Comparison of ENCODE assay signal across 8 mouse cellular contexts in the genomic region with DNA sequence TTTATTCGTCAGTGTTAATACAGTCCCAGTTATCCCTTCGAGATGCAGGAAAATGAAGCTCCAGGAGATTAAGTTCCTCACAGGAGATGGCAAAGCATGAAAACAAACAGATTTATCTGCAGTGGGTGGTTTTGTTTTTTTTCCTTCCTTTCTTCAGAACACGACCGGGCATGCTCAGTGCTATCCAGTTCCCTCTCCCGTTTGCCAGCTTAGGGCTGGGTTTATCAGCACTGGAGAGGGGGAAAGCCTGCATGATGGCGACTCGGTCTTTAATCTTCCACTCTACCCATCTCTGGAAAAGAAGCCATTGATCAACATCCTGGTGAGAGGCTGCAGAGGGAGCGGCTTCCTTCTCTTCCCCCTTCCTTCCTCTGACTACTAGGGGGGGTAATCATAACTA. TPM values are rescaled to one million over a fixed set of nuclear protein-coding genes. Genes with fewer than 3 reads are reported as not detected.
A peak's percentile ranks its signal among the peaks of the same experiment; 100 is the strongest.
DNase-seq lines count a peak whose midpoint lies in the region; ATAC-seq lines count a peak whose summit lies in the region.

Gene Prkar1a, plus strand, starts transcription at position 200 of the 400 bp plus-strand sequence.

- peak within 1 kb of the TSS; percentile 82 for H3K4me2 ChIP-seq in neural tube, embryonic 11.5 days (ENCODE audit: low read depth)
- H3K4me2 ChIP-seq in liver, embryonic 15.5 days: peak within 1 kb of the TSS; percentile 96

- 0 out of 2 replicates have a peak, but pooled peaks cover 4% of the 10 kb centered on the region for H3K36me3 ChIP-seq in neural tube, embryonic 11.5 days (ENCODE audit: control insufficient read depth, insufficient read depth, low read length)
- H3K36me3 ChIP-seq in liver, embryonic 15.5 days (replicated peaks): peaks cover 12% of the 10 kb centered on the region

- H3K4me3 ChIP-seq in neural tube, embryonic 11.5 days (ENCODE audit: low read depth, low read length): peak within 1 kb of the TSS; percentile 98
- peak within 1 kb of the TSS; percentile 98 for H3K4me3 ChIP-seq in liver, embryonic 15.5 days (replicated peaks)

- DNase-seq in neural tube, embryonic 11.5 days (ENCODE audit: low spot score): no peak
- no peak for DNase-seq in neural tube, embryonic 10.5 days (ENCODE audit: extremely low spot score, low spot score)
- peak; percentile 74 for DNase-seq in cerebellum, adult 9-11 months
- no peak for DNase-seq in gastrocnemius, postnatal 36 days
- no peak for DNase-seq in urinary bladder, postnatal 14 days (ENCODE audit: low spot score)
- no peak for DNase-seq in thymus, postnatal 4 days

- H3K27ac ChIP-seq in neural tube, embryonic 11.5 days (ENCODE audit: low read depth, low read length): peak within 1 kb of the TSS; percentile 94
- H3K27ac ChIP-seq in liver, embryonic 15.5 days (replicated peaks): no peak within 1 kb of the TSS

- no peaks in the 10 kb centered on the region for H3K9me3 ChIP-seq in neural tube, embryonic 11.5 days (ENCODE audit: control insufficient read depth, low read length)
- H3K9me3 ChIP-seq in liver, embryonic 15.5 days (replicated peaks): no peaks in the 10 kb centered on the region

- ATAC-seq in neural tube, embryonic 11.5 days (ENCODE audit: insufficient read depth, low FRiP score, low TSS enrichment): no peak
- no peak for ATAC-seq in inflammation-experienced regulatory T-cells, adult 6 months
- no peak for ATAC-seq in liver, embryonic 15.5 days (ENCODE audit: insufficient read depth)

- no peaks in the 10 kb centered on the region for H3K27me3 ChIP-seq in neural tube, embryonic 11.5 days (ENCODE audit: control insufficient read depth, insufficient read depth, low read length)
- peaks cover 29% of the 10 kb centered on the region for H3K27me3 ChIP-seq in liver, embryonic 15.5 days

- WGBS in neural tube, embryonic 11.5 days: 49% methylated on average over 8 of the region's 8 CpGs
- 3% methylated on average over 8 of the region's 8 CpGs for WGBS in liver, embryonic 15.5 days (ENCODE audit: insufficient replicate concordance)

- intact Hi-C loops in gastrocnemius, postnatal 36 days (cut with DNase I): no loop called here

- peak within 1 kb of the TSS; percentile 96 for H3K9ac ChIP-seq in neural tube, embryonic 11.5 days (ENCODE audit: low read length)
- H3K9ac ChIP-seq in liver, embryonic 15.5 days: peak within 1 kb of the TSS; percentile 95

- peaks cover 16% of the 10 kb centered on the region for H3K4me1 ChIP-seq in neural tube, embryonic 11.5 days (ENCODE audit: control insufficient read depth, insufficient read depth, low read length)
- peaks cover 50% of the 10 kb centered on the region for H3K4me1 ChIP-seq in liver, embryonic 15.5 days (replicated peaks)

RNA-seq across cellular contexts. Expression of gene Prkar1a, which starts in this region (rescaled TPM):
- polyA plus RNA-seq in neural tube, embryonic 11.5 days (2014; fragmentation: Nextera tagmentation; extraction: Ambion mirVana): 442 and 461 TPM in 2 replicates
- 100 to 1,000 TPM; 115 TPM for total RNA-seq in gastrocnemius, postnatal 36 days (2021)
- polyA plus RNA-seq in inflammation-experienced regulatory T-cells, adult 6 months (2017; shearing (Covaris generic)): 100 to 1,000 TPM; 403 to 748 (median 453) TPM
- polyA plus RNA-seq in liver, embryonic 15.5 days (2015; fragmentation: Nextera tagmentation; extraction: Ambion mirVana): 108 and 113 TPM in 2 replicates
